Mouse (Mus musculus): Measurements from ENCODE around the gene Mast4.

The Mast4 gene

DNA sequence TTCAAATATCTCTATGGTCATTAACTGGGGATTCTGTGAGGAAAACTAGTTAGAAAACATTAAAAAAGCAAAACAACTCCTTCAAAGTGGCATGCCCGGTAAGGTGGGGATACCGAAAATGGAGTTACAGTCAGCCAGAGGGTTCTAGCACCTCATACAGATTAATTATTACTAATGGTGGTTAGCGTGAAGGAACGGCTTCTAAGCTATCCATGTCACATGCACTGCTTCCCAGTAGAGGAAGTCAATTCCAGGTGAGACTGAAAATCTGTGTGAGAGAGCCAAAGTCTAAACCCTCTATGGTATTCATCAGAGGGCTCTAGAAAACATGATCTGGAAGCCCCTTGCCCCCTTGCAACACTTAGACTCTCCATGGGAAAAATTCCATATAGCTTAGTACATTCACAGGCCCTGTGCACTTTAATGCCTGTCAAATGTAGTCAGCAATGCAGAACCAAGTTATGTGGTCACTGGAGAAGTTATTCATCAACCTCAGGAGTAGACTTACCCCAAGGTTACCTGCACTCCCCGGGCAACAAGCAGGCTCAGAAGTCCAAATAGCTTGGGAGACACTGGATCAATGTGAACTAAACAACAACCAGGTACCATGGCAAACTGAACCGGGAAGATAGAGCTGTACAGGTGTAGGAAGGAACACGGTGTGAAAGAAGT is 96.1 kb downstream of the Mast4 start:
- no peak for DNase-seq

DNA sequence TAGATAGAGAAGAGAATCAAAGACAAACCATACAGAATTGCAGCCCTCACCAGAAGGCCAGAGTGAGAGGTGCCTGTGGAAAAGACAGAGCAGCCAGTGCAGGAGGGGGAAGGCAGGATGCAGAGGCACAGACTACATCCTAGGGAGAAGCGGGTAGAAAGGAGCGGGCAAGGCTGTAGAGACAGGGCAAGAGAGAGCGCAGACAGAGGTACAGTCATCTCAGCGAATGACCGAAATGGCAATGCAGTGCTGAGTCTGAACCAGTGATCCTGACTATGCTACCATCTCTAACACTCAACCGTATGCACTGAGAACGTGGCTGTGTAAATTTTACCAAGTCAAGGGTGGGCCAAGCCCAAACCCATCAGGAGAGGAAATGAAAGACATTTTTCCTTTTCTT is 102.1 kb downstream of the Mast4 start:
- no peak for DNase-seq

DNA sequence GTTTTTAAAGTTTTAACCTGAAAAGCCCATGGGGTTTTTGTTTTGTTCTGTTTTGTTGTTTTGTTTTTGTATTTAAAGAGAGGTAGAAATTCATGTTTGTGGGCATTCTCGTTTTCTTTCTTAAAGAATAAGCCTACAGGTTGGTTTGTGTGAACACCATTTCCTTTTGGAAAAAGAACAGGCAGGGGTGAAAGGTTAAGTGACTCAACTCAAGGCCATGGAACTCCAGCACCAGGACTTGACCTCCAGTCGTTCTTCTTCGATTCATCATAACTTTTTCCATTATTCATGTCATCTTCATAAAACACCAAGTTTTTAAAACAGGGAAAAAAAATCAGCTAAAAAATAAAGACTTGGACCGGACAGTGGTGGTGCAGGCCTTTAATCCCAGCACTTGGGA is 105.2 kb downstream of the Mast4 start:
- DNase-seq: no peak

DNA sequence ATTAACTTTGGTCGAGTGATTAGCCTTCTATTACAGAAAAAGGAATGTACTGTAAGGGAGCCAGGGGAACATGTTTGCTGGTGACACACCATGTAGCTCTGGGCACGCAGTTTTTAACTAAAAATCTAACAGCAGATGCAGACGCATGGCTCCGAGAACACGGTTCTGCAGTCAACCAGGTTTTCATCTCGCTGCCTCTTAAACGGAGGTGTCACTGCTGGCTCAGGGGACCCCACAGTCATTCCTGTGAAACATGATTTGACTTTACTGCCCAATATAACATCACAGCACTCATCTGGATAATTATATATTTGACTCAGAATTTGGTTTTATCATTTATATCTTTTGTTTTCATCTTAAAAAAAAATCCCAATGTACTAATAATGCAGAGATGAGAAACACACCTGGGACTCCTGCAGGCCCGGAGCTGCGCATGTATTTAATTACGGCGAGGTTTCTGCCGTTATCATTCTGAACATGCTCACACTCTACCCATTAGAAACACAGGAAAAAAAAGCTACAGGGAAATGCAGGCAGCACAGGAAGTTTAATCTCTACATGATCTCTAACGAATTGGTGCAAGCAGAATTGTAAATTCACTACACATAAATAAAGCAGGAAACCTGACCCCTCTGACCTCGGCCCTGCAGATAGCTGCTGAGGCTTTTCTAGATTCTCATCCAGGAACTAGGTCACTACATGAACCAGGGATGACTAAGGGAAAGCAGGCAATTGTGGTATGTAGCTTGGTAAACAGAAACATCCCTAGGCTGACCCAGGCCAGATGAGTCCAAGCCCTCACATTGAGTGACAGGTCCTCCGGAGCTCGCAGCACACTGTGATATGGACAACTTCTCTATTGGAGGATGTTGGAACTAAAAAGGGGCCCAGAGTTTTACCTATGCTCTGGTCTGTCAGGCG is 108.1 kb downstream of the Mast4 start:
- peak; percentile 6 for DNase-seq

DNA sequence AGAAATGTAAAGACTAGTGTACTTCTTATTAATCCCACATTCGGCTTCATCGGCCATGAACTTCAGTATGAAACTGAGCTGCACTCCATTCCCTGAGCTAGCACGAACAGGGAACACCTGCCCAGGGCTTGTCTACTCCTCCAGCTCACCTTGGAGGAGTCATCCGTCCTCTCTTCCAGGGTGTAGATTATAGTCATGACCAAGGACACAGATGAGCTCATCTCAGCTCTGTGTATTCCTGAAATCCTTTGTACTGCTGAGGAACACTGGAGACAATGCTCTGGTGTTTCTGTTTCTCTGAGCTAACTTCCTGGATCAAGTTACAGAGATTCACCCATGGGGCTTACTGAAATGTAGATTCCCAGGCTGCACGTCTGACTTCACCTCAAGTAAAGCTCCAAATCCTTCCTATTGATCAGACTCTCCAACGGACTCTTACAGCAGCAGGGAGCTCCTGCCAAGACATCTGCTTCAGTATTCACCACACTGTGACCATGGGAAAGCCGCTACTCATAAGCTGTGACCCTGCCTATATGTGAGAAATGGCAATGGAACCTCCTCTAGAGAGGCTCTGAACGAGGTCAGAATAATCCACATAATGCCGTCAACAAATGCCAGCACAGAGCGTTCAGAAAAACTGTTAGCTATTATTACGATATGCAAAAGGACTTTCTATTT is 108.9 kb downstream of the Mast4 start:
- DNase-seq: peak; percentile 8

DNA sequence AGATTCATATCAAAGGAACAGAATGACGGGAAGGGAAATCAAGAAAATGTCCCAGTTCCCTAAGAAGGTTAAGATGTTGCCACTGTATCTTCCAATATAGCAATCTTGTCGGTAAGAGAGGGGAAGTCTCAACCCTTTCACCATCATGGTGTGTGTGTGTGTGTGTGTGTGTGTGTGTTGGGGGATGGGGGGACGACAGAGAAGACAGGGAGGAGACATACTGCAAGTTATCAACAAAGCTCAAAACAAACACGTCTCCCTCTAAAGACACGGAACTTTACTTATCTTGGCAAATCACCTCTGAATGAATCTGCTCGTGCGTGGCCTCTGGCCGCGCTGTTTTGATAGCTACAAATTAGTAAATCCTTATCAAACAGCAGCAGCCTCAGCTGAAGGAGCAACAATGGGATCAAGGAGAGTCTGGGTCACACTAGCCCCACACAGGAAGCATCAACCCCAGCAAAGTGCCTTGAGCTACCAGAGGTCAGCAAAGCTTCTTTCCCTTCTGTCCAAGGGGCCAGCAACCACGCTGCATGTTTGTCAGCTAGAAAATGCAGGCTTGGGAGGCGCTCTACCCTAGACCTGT is 113.7 kb downstream of the Mast4 start:
- DNase-seq: no peak

DNA sequence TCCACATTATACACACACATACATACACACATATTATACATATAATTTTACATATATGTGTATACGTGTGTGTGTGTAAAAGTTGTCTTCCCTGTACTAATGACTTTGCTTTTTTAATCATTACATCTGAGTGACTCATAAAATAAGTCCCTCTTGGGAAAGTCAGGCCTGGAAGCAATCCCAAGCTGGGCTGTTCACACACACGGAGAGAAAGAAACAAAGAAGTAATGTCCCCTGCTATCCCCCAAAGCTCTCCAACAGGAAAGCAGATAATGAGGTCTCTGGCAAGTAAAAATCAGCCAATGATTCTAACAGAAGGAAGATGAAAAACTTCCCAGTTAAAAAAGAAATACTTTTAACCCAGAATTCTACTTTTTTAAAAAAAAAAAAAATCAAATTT is 114.3 kb downstream of the Mast4 start:
- no peak for DNase-seq

DNA sequence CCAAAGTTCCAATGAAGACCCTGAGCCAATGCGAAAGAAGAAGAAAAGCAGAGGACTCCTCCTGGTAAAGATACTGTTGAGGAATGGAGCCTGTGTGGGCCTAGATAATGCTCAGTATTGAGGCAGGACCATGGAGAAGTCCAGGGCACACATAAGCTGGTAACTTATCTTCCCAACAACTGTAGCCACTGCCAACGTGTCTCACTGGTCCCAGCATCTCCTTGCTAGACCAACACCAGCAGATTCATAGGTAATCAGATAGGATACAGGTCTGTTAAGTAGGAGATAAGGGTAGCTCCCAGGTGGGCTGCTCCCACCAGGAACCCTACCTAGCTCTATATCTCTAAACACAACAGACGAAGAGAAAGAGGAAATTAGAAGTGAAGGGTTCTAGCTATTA is 116.8 kb downstream of the Mast4 start:
- DNase-seq: no peak

DNA sequence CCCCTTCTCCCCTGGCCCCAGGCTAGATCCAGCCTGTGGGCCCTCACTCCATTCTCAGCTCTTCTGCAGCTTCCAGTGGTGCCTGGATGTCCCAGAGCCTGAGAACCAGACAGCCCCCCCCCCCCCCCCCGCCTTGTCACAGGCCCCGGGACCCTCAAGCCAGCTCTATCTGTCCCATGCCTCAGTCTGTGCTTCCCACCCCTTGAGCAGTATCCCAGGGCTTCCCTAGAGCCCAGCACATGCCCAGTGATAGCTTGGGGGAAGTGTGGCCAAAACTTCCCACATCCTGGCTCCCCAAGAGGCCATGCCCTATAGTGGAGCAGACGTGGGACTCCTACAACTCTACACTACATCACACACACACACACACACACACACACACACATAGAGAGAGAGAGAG is 119.8 kb downstream of the Mast4 start:
- no peak for DNase-seq

DNA sequence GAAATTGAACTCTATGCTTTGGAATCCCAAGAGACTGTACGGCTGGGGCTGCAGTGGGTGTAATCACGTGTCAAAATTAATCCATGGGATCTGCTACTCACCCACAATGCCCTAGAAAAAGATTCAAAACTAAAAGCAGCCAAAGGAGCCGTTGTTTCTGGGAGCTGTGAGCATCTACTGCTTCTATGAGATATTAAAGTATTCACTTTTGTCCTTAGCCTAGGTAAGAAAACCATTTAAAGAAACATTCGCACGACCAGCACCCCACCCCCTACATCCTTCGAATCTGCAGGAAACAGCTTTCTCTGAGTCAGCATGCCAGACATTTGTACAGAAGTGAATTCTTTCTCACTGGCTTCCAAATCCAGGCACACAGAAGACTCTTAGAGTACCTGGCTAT is 122.3 kb downstream of the Mast4 start:
- DNase-seq: no peak

DNA sequence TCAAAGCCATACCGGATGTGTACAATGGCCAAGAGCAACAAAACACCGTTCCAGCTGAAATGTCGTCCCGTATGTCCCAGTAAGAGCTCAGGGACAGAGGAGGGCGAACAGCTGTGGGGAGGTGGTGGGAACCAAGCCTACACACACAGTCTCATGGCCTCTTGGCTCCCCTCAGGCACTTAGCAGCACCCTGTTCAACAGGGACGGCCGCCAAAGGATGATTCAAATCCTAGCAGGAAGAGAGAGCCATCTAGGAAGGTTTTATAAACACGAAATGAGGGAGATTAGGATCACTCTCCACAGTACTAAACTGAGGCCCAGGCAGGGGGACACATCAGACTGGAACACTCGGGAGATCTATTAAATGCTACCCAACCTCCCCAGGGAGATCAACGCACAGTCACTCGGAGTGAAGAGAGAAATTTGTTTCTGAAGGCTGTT is 122.8 kb downstream of the Mast4 start:
- no peak for DNase-seq

DNA sequence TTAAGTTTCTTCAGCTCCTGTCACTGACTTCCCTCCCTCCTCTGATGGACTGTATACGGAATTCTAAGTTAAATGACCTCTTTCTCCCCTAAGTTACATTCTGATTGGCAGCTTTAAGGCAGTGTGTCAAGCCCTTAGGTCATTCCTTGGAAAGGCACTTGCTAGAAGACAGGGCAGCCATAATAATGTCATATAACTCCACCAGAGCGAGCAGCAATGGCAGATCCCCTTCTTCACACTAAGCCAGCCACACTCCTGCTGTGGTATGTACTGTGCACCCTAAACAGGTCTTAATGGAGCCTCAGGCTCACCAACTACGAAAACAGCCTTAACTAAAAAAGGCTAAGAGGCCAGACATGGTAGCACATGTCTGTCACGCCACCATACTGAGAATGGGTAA is 123.6 kb downstream of the Mast4 start:
- DNase-seq: no peak

DNA sequence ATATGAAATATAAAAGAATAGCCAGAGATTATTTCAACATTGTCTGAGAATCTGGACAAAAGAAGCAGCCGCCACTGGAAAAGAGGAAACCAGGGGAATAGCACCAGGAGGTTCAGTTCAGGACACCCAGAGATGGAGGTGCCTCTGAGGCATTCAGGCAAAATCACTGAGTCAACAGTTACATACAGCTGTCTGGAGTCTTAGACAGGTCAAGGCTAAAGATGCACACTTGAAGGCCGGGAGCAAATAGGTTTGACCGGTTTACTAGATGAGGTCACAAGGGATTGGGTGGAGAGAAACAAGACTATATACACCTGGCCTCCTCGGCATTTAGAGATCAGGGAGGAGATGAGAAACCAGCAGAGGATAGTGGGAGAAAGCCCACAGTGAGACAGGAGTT is 127.1 kb downstream of the Mast4 start:
- no peak for DNase-seq

DNA sequence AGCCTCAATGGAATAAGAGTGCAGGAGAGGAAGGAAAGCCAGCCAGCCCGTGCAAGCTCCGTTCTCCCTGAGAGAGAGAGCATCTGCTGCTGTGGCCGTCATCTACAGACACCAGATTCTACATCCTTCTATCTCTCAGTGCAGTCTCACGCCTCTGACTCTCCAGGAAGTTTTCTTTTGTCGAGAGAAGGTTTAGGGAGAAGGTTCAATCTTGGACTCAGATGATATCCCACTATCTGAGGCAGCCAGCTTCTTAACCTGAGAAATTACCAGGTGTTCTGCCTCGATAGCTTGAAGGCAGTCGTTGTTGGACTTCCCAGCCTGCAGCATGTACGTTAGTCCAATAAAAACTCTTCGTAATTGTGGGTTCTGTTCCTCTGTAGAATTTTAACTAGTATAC is 127.7 kb downstream of the Mast4 start:
- no peak for DNase-seq

DNA sequence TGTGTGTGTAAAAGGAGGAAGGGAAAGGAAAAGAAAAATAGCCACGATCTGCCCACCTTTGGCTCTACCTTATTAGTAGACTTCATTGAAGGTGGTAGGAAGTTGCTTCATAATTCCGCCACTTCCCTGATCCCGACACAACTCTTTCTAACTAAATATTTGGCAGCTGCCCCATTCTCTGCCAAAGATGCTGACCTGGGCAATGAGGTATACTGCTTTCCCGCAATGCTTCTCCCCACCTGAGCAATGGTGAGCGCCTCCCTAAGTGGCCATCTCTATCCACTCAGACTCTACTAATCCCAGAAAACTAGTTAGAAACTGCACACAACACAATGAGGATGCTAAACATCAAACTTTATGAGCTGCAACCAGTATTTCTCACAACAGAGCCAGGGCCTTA is 129.1 kb downstream of the Mast4 start:
- no peak for DNase-seq

DNA sequence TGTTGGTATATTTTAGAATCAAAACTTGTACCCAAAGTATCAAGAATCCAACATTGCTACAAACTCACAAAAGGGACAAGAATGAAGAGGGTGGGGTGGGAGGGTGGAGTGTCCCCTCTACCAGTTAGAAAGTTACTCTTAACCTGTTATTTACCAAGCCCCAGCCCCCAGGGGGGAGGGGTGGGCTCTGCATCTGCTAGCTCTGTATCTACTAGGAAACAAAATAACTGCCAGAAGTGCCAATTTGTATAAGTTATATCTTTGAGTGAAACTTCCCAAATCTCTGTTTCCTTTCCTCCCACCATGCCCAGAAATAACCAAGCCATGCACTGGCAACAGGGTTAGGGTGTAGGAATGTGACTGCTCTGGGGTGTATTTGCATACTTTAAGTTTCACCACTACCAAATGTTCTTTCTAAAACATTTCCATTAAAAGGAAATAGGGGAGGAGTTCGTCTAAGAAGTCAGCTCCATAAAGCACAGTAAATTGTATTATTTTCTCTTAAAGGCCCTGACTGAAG is 130.9 kb downstream of the Mast4 start:
- DNase-seq: no peak

DNA sequence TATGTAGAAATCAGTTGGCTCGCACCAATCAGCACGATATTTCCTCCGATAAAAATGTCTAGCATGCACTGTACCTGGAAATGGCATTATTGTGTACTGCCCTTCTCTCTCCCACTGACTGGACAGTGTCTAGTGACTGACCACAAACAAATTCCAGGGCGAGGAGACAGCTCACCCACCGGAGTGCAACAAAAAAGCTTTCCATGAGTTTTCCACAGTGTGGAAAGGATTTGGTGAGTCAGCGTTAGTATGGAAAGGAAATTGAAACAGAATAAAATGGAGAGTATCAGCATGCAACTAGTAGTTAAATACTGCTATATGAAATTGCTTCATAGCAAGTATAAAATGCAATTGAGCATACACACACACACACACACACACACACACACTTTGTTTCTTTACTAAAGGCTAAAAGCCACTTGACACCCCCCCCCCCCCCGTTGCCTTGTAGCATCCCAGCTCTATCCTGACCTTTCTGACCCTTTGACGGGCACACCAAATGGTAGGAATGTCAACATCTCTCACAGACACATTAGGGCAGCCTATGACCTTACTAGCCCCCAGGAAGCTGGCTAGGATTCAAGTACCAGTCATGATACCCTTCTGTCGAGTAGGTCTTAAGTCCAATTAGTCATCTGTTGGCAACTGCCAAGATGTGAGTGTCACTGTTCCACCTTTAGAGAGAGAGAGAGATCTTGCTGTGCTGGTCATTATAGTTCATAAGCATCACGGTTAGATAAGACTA is 133.1 kb downstream of the Mast4 start:
- DNase-seq: peak; percentile 40

DNA sequence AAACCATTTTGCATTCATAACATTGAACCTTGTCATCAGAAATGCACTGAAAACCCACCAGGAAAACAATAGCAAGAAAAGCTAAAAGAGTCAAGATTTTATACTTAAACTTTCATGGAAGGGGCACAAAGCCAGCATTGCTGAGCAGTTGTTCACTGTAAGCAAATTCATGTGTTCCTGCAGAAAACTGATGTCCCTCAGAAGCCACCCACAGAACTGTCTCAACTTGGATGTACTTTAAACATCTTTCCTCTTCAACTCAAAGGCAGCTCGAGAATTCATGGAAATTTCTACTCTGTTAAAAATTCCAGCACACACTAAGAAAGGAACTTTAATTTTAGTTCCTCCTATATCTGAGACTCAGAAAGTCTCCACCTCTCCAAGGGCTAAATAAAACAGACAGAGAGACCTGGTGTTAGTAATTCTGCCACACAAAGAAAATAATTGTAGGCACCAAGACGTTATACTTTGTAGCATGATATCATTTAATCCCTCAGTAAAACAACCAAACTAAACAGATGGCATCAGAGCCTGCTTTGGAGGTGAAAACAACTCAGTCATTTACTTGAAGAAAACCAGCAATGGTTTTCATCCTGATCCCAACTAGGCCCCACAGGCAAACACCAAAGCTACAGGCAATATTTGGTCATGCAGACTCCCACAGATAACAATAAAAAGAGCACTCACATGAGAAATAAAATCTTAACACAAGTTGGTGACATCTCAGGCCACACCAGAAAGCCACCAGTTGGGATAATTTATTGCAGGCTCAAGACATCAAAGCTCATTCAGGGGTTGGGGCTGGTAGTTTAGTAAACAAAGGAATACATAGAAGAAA is 134.3 kb downstream of the Mast4 start:
- DNase-seq: no peak

DNA sequence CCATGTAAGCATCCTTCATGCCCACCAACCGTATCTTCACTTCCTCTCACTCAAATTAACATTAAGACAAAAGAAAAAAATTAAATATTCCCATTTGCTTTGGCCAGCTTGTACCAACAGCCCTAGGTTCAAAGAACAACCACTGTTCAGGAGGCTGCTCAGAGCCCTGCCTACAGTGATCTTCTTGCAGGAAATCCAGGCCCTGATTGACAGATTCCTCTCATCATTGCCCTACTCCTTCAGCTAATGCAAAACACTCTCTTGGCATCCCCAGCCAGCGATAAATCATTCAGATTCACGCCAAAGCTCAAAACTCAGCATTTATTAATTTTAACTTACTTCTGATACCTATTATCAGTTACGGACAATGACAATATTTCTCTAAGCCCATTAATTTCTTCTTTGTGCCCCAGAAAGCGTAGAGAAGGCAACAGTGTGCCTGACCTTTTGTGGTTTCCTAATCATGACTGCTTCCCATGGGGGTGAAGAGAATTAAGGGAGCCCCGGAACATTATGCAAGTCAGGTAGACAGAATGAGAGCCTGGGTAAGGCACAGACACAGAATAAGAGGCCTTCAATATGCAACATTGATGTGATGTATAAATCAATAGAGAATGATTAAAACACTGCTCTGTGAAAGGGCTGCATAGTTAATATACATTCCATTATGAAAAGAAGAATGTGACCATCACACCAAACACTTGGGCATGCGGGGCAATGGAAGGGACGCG is 135.9 kb downstream of the Mast4 start:
- DNase-seq: no peak

DNA sequence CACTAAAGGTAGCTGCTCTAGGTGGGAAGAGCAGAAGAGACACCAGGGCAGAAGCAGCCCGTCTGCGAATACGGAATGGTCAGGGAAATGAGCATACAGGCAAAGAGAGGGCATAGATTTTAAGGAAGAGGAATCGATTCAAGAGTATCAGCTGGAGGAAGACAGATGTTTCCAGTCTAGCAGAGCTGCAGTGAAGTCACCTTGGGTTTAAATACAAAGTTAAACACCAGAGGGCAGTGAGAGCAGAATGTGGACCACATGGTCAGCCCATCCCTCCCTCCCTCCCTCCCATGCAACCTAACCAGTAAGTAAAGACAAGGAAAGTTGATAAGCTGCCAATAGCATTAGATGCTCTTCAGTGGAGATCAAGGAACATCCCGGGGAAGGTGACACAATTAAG is 138.0 kb downstream of the Mast4 start:
- no peak for DNase-seq

DNA sequence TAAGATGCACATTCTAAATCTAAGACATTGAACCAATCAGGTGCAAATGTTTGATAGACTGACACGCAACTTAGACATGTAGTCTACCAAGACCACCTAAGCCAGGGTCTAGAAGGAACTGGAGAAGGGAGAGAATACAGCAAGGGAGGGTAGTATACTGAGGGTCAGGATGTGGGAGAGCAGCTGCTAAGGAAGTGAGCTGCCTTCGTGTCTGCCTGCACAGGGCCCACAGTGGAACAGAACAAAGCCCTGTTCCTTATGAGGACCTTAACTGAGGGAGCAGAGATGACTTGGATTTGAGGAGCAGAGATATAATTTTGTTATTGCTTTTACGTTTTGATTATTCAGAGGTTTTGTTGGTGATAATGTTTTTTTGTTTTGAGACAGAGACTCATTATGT is 138.4 kb downstream of the Mast4 start:
- no peak for DNase-seq

Data from retina, postnatal 1 day (tissue).